Mouse (Mus musculus) bone marrow macrophage, adult 2 months (primary cell): ENCODE data around the gene Pacrg. TPM values are rescaled to one million over a fixed set of nuclear protein-coding genes. Genes with fewer than 3 reads are reported as not detected.

Source experiments
- H3K27ac ChIP-seq: 2 replicates; pipeline ENCODE4 v1.5.1; 2012; ENCODE audit warnings: low read depth, low read length; ENCODE audit not compliant: insufficient read depth
- H3K4me1 ChIP-seq: 2 replicates; pipeline ENCODE4 v1.6.1; 2012; ENCODE audit warnings: low read length; ENCODE audit not compliant: control insufficient read depth, insufficient read depth
- H3K4me3 ChIP-seq: 2 replicates; pipeline ENCODE4 v1.5.1; 2012; ENCODE audit warnings: mild to moderate bottlenecking, low read length, moderate library complexity; ENCODE audit not compliant: insufficient read depth
- CTCF ChIP-seq: IDR thresholded peaks from 2 replicates; pipeline ENCODE4 v1.5.1; 2012; ENCODE audit warnings: low read depth, mild to moderate bottlenecking, low read length, moderate library complexity
- POLR2A ChIP-seq: IDR thresholded peaks from 2 replicates; pipeline ENCODE4 v1.6.1; 2012; ENCODE audit warnings: mild to moderate bottlenecking, low read depth, low read length, borderline replicate concordance
- polyA plus RNA-seq: library from polyadenylated mRNA; stranded (reverse); fragments of >200 nt; gene quantifications from 2 replicates; pipeline ENCODE4 v1.2.4, GENCODE M21; 2012; ENCODE audit not compliant: missing spikeins, insufficient read depth, insufficient read length

Pacrg gene
- polyA plus RNA-seq, 1 experiment: 3.2 TPM

DNA sequence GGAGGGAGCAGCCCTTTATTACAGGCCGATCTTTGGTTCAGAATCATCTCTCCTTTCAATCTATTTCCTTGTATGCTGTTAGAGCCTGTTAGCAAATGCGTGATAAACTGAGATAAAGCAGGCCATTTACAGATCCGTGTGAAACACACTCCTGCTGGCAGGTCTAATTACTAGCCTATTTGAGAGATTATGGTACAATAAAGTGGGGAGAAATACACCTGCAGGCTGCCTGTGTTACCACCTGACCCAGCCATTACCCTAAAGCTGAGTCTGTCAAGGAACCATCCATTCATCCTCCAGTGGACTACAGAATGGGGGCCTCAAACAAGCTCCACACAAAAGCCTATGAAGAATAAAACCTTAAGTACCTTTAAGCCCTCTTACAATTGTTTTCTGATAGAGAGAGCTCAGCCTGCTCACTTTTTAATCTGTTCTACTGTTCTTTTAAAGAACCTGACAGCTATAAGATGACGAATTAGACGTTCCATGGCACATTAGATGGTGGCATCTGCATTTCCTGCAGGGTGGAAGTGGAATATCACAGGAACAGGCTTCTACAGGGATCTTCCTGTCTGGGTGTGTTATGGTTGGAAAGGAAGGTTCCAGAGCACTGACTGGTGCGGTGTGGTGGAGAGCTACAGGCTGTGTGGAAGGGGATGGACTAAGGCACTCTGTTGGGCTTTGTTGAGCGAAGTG is 422.4 kb downstream of the Pacrg start:
- Histone ChIP-seq H3K27ac (no peak overlapping the region), H3K4me1 (no peaks in the 10 kb centered on the region), H3K4me3 (no peak overlapping the region)
- TF ChIP-seq POLR2A: no peak
- TF ChIP-seq CTCF: no peak

DNA sequence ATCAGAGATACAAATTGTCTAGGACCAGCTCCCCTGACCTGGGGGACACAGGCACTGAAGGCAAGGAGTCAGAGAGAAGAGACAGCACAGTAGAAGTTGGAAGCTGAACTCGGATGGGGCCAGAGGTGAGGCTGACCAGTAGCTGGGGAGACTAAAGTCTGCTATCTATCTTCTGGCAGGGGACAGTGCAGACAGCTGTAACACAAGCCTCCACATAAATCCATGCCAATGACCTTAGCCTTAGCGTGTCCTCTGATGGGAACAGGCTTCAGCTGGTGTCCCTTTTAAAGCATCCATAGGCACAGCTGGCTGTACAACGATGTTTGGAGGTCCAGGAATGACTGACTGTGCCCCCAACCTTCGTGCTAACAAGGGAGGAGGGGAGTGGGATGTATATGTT is 423.1 kb downstream of the Pacrg start:
- TF ChIP-seq CTCF (no peak), POLR2A (no peak)
- H3K4me1 ChIP-seq: no peaks in the 10 kb centered on the region

DNA sequence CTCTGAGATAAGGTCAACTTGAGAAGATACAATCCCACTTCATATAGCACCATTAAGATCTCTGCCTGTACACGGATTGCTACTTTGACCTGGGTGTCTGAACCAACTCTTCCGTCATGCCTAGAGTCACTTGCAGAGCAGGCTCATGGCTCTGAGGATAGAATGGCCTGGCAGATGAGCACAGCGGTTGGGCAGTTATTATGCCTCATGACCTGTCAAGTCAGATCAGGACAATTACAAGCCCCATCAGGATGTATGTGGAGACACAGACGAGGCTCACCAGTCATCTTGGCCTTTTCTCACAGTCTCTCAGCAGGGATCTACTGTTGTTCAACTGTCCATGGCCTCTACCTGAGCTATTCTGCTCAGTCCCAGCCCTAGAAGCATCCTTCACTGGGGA is 424.0 kb downstream of the Pacrg start:
- TF ChIP-seq POLR2A: no peak
- H3K4me1 ChIP-seq: no peaks in the 10 kb centered on the region
- H3K27ac ChIP-seq: no peak overlapping the region
- no peak overlapping the region for H3K4me3 ChIP-seq

More for the DNA sequence above, 423.1 kb downstream of the Pacrg start:
- no peak overlapping the region for H3K4me3 ChIP-seq
- no peak overlapping the region for H3K27ac ChIP-seq

DNA sequence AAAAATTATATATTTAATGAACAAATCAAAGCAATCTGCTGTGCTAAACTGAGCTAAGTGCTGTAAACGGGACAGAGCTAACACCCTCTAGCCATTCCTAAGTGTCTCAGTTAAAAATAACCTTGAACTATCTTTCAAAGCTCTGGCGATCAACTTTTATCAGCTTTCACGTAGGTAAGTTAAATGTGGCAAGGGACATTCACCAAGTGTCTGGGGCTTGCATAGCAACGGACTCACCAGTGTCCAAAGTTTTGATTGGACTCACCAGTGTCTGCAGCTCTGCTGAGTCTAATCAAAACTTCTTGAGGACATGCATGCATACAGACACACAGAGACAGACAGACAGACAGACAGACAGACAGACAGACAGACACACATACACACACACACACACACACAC is 425.7 kb downstream of the Pacrg start:
- no peak overlapping the region for H3K27ac ChIP-seq
- no peak for TF ChIP-seq CTCF
- TF ChIP-seq POLR2A: no peak
- no peak overlapping the region for H3K4me3 ChIP-seq
- H3K4me1 ChIP-seq: no peaks in the 10 kb centered on the region

DNA sequence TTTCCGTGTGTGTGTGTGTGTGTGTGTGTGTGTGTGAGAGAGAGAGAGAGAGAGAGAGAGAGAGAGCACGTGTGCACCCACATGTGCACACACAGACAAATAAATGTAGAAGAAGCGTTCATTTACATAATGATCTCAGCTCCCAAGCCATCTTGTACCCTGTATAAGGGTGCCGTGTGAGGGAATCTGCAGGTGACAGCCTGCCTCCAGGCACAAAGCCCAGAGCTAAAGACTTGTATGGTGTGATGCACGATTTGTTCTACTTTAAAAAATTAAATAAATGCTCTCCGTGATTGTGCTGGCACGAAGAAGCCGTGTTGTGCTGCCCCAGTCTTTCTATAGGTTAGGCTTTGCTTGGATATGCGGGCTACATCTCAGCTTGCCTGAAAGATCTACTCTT is 426.2 kb downstream of the Pacrg start:
- H3K27ac ChIP-seq: no peak overlapping the region
- H3K4me1 ChIP-seq: peaks cover under 1% of the 10 kb centered on the region
- TF ChIP-seq POLR2A: no peak
- TF ChIP-seq CTCF: no peak
- no peak overlapping the region for H3K4me3 ChIP-seq

DNA sequence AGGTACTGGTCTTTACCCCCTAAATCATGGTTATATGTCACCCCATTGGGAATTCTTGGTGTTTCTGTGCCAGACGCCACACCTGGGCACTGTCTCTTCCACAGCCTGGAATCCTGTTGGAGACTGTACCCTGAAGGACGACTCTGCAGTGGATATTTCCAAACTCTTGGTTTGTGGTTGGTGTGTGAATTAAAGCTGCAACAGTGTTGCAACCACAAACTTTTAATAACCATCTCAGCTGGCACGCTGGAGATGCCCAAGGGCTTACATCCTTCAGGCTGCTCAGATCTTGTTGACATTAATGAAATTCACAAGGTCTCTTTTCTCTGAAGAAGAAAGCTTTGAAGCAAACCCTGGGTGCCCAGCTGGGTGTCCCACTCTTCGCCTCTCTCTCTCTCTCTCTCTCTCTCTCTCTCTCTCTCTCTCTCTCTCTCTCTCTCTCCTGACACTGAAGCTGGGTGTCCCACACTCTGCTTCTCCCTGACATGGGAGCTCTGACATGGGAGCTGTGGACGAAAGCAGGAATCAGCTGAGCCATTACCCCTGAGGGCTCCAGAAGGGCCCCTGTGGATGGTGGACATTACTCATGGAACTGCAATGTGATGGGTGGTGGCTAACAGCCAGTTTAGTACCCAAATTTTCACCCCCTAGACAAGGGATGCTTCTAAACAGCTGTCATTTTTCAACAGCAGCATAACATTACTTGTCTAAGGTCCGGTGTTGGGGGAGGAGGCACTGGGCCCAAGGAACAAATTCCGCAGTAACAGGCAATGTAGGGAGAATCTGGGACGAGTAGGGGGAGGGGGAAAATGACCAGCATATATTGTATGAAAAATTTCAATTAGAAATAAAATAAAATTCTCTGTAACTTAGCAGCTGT is 429.3 kb downstream of the Pacrg start:
- no peak overlapping the region for H3K27ac ChIP-seq
- H3K4me1 ChIP-seq: peaks cover 4% of the 10 kb centered on the region
- H3K4me3 ChIP-seq: no peak overlapping the region
- TF ChIP-seq CTCF: no peak
- TF ChIP-seq POLR2A: no peak

DNA sequence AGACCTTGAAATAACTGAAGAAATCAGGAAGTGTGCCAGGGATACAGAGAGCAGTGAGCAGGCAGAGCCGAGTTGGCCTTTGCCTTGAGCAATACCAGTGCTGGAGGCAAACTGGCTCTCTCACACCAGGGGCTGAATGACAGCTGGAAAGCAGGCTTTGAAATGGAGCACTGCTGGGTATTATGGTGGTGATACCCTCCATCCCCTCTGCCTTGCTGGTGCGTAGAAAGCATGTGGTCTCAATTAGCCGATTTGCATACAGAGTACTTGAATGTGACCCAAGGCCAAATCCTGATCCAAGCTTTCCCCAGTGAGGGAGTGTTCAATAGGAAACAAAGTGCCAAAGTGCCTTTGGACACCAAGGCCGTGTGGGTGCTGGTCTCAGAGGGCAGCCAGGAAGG is 431.4 kb downstream of the Pacrg start:
- TF ChIP-seq CTCF: no peak
- TF ChIP-seq POLR2A: no peak
- no peak overlapping the region for H3K27ac ChIP-seq
- no peak overlapping the region for H3K4me3 ChIP-seq
- H3K4me1 ChIP-seq: peaks cover 4% of the 10 kb centered on the region

DNA sequence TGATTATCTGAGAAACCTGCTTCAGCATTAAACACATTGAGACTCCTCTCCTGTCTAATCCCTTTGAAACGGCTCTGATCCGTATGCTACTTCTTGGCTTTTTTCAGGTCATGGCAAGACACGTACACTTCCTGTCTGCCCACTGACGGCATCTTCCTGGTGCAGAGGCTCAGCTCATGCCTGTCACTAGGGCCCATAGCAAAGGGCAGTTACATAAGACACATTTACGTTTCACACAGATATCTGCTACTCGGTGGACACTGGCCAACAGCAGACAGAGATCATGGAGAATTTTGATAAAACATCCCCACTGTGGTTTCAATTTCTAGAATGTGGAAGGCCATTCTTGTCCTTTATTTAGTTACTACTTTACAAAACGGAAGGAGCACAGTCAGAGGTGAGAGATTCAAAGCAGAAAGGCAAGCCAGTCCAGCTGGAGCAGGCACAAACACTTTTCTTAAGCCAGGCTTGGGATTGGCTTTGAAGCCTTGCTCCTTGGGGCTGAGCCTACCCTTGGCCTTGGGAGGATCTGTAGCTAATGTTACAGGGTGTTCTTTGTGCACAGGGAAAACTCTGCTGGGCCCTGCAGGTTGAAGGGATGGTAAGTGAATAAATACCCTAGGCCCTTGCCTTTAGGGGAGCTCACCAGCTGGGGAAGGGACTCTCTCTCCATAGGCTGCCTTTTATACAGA is 432.9 kb downstream of the Pacrg start:
- TF ChIP-seq POLR2A: no peak
- no peak for TF ChIP-seq CTCF
- H3K27ac ChIP-seq: no peak overlapping the region
- no peak overlapping the region for H3K4me3 ChIP-seq
- H3K4me1 ChIP-seq: peaks cover 4% of the 10 kb centered on the region

DNA sequence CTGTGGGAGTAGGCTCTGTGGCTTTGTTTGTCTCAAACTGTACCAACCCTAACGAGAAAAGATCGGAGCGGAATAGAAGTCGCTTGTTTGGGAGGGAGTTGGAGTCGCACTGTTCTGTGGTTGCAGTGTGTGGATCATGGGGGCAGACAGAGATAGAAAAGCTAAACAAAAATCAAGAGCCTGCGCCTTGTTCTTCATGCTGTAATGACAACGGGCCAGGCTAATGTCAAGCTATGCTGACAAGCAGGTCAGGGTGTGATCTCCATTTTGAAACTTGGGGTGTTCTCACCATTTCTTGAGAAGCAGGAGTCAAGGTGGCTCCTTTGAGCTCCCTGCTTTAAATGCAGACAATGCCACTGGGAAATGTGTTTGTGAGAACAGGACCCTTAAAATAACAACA is 433.8 kb downstream of the Pacrg start:
- no peak for TF ChIP-seq POLR2A
- TF ChIP-seq CTCF: no peak
- Histone ChIP-seq H3K4me1 (peaks cover 4% of the 10 kb centered on the region), H3K27ac (no peak overlapping the region), H3K4me3 (no peak overlapping the region)

DNA sequence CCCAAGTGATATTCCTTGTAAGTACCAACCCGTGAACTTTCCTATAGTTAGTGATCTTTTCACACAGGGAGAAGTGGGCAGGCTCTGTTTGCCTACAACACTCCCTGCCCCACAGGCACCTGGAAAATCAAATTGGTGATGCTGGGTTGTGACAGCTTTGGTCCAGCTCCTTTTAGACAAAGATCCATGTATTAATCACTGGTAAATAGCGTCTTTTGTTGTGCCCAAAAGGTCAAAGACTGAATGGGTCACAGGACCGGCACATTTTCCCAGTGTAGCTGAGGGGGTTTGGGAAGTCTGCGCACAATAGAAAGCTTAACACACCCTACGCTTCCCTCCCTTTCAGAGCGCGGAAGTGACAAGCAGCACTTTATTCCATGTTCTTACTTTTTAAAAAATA is 434.2 kb downstream of the Pacrg start:
- no peak for TF ChIP-seq POLR2A
- Histone ChIP-seq H3K4me3 (no peak overlapping the region), H3K27ac (no peak overlapping the region), H3K4me1 (peaks cover 4% of the 10 kb centered on the region)
